Mouse (Mus musculus) cerebellum, adult 2 months (tissue): Measurements from ENCODE around the gene Fat1.

Source experiments
- CTCF ChIP-seq: fragments of 200-500 bp; IDR thresholded peaks from 2 replicates; pipeline ENCODE4 v1.5.1; 2011; ENCODE audit warnings: low read depth, mild to moderate bottlenecking, control low read depth, low read length, moderate library complexity, borderline replicate concordance; ENCODE audit not compliant: insufficient read depth
- POLR2A ChIP-seq: fragments of 200-500 bp; IDR thresholded peaks from 2 replicates; pipeline ENCODE4 v1.6.1; 2011; ENCODE audit warnings: low read length, control low read depth, borderline replicate concordance; ENCODE audit not compliant: insufficient read depth

DNA sequence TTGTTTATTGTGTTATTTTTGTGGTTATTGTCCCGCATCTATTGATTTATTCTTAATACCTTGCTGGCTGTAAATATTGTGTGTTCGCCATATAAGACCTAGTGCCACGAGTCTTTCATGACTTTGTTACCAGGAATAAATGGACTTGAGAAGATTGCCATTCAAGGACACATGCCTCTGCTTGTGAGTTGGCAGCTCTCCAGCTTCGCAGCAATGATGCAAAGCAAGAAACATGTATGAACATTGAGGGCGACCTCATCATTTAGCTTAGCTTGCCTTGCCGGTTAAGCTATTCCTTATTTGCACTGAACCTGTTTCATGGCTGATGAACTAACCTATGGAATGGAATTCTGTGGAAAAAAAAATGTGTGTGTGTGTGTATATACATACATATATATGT is 26.2 kb downstream of the Fat1 start:
- TF ChIP-seq CTCF (no peak), POLR2A (no peak)
